Mouse (Mus musculus) neural tube, embryonic 12.5 days (tissue): ENCODE measurements around the gene Med22. TPM values are rescaled to one million over a fixed set of nuclear protein-coding genes. Genes with fewer than 3 reads are reported as not detected.

Experiments
- ATAC-seq: fragments of 200-750 bp; cut with Nextera tagmentation; 2 replicates; pipeline ENCODE4 v1.8.0; 2017; ENCODE audit warnings: low read depth, mild to moderate bottlenecking, moderate TSS enrichment, moderate library complexity; ENCODE audit not compliant: low FRiP score
- H3K27ac ChIP-seq: fragments of 300-500 bp; sonication (generic); 2 replicates; pipeline ENCODE4 v1.5.1; 2016
- H3K27me3 ChIP-seq: fragments of 300-500 bp; sonication (generic); replicated peaks from 2 replicates; pipeline ENCODE4 v1.6.1; 2016; ENCODE audit warnings: mild to moderate bottlenecking
- H3K36me3 ChIP-seq: fragments of 300-500 bp; sonication (generic); 2 replicates; pipeline ENCODE4 v1.6.1; 2016; ENCODE audit warnings: mild to moderate bottlenecking
- H3K4me1 ChIP-seq: fragments of 300-500 bp; sonication (generic); 2 replicates; pipeline ENCODE4 v1.6.1; 2016
- H3K4me2 ChIP-seq: fragments of 300-500 bp; sonication (generic); replicated peaks from 2 replicates; pipeline ENCODE4 v1.6.1; 2016; ENCODE audit warnings: mild to moderate bottlenecking
- H3K4me3 ChIP-seq: fragments of 300-500 bp; sonication (generic); 2 replicates; pipeline ENCODE4 v1.5.1; 2016
- H3K9ac ChIP-seq: fragments of 300-500 bp; sonication (generic); 2 replicates; pipeline ENCODE4 v1.6.1; 2016; ENCODE audit warnings: mild to moderate bottlenecking
- H3K9me3 ChIP-seq: fragments of 300-500 bp; sonication (generic); 2 replicates; pipeline ENCODE4 v1.6.1; 2016; ENCODE audit warnings: mild to moderate bottlenecking
- WGBS: fragments of 180-500 bp; shearing (Covaris S2); methylation state at CpG from one replicate; pipeline ENCODE4 v1.1.7; 2016; 5-methylcytosine and 5-hydroxymethylcytosine counted together
- polyA plus RNA-seq: library from polyadenylated mRNA; unstranded; fragments of >200 nt; fragmentation: Nextera tagmentation; extraction: Ambion mirVana; gene quantifications from 2 replicates; pipeline ENCODE4 v1.2.1, GENCODE M21; 2016

The Med22 gene
- 112 and 115 TPM in 2 replicates for polyA plus RNA-seq

- Histone ChIP-seq H3K9me3 (no peaks in the 10 kb centered on the region), H3K9ac (peak within 1 kb of the TSS; percentile 96), H3K4me3 (peak within 1 kb of the TSS; percentile 76), H3K4me2 (peak within 1 kb of the TSS; percentile 93), H3K36me3 (peaks cover 59% of the 10 kb centered on the region), H3K27me3 (no peaks in the 10 kb centered on the region), H3K27ac (peak within 1 kb of the TSS; percentile 90), H3K4me1 (peaks cover 46% of the 10 kb centered on the region)
- WGBS, result 0% methylated on average over 74 of the region's 74 CpGs
- ATAC-seq, result peak; percentile 89
These were observed at the start of gene Med22, which contains the start of gene Rpl7a for GRCm38 (mm10) chr2:26910124-26910993. Gene Med22, minus strand, starts transcription at chr2:26910677. Gene Rpl7a, plus strand, starts transcription at chr2:26910764.

- peaks cover 87% of the 10 kb centered on the region for H3K36me3 ChIP-seq
- H3K9me3 ChIP-seq, result no peaks in the 10 kb centered on the region
These were observed 47.0 kb upstream of the Med22 start for GRCm38 (mm10) chr2:26957488-26957859.

GRCm38 (mm10) chr2:26956811-26957487 is 46.5 kb upstream of the Med22 start:
- no peak overlapping the region for H3K4me3 ChIP-seq
- ATAC-seq, result no peak
- no peak overlapping the region for H3K4me2 ChIP-seq
- peaks cover 6% of the 10 kb centered on the region; the same call in 1 of the 2 replicates for H3K4me1 ChIP-seq
- no peaks in the 10 kb centered on the region for H3K27me3 ChIP-seq
- H3K9ac ChIP-seq, result no peak overlapping the region
- no peaks in the 10 kb centered on the region for H3K9me3 ChIP-seq
- no peak overlapping the region for H3K27ac ChIP-seq
- WGBS, result 95% methylated on average over 12 of the region's 12 CpGs
- H3K36me3 ChIP-seq, result peaks cover 89% of the 10 kb centered on the region

More at GRCm38 (mm10) chr2:26957488-26957859, 47.0 kb upstream of the Med22 start:
- Histone ChIP-seq H3K9ac (no peak overlapping the region), H3K27me3 (no peaks in the 10 kb centered on the region), H3K4me2 (no peak overlapping the region), H3K27ac (no peak overlapping the region), H3K4me3 (no peak overlapping the region), H3K4me1 (peaks cover 10% of the 10 kb centered on the region; the same call in 1 of the 2 replicates)
- WGBS, result 96% methylated on average over 2 of the region's 2 CpGs
- no peak for ATAC-seq

GRCm38 (mm10) chr2:26954735-26955395 is 44.4 kb upstream of the Med22 start:
- Histone ChIP-seq H3K4me2 (no peak overlapping the region), H3K36me3 (peaks cover 86% of the 10 kb centered on the region)

GRCm38 (mm10) chr2:26952866-26953265 is 42.4 kb upstream of the Med22 start:
- Histone ChIP-seq H3K9ac (no peak overlapping the region), H3K4me3 (no peak overlapping the region), H3K4me1 (no peaks in the 10 kb centered on the region), H3K27me3 (no peaks in the 10 kb centered on the region), H3K36me3 (peaks cover 73% of the 10 kb centered on the region), H3K9me3 (no peaks in the 10 kb centered on the region), H3K27ac (no peak overlapping the region), H3K4me2 (no peak overlapping the region)
- no peak for ATAC-seq
- 91% methylated on average over 8 of the region's 8 CpGs for WGBS

More at GRCm38 (mm10) chr2:26954735-26955395, 44.4 kb upstream of the Med22 start:
- H3K27me3 ChIP-seq, result no peaks in the 10 kb centered on the region
- no peaks in the 10 kb centered on the region for H3K9me3 ChIP-seq
- H3K4me1 ChIP-seq, result no peaks in the 10 kb centered on the region
- H3K4me3 ChIP-seq, result no peak overlapping the region
- ATAC-seq, result no peak
- no peak overlapping the region for H3K27ac ChIP-seq
- 93% methylated on average over 2 of the region's 2 CpGs for WGBS
- no peak overlapping the region for H3K9ac ChIP-seq

GRCm38 (mm10) chr2:26952193-26952592 is 41.7 kb upstream of the Med22 start:
- Histone ChIP-seq H3K4me2 (no peak overlapping the region), H3K4me3 (no peak overlapping the region), H3K4me1 (no peaks in the 10 kb centered on the region), H3K27ac (no peak overlapping the region), H3K27me3 (no peaks in the 10 kb centered on the region), H3K36me3 (peaks cover 68% of the 10 kb centered on the region), H3K9ac (no peak overlapping the region), H3K9me3 (no peaks in the 10 kb centered on the region)
- WGBS, result 95% methylated on average over 4 of the region's 4 CpGs
- no peak for ATAC-seq

- Histone ChIP-seq H3K27me3 (no peaks in the 10 kb centered on the region), H3K36me3 (peaks cover 64% of the 10 kb centered on the region), H3K4me2 (no peak overlapping the region), H3K9me3 (no peaks in the 10 kb centered on the region), H3K4me3 (no peak overlapping the region), H3K27ac (no peak overlapping the region), H3K4me1 (no peaks in the 10 kb centered on the region), H3K9ac (no peak overlapping the region)
- ATAC-seq, result no peak
- WGBS, result 92% methylated on average over 8 of the region's 8 CpGs
These were observed 40.9 kb upstream of the Med22 start for GRCm38 (mm10) chr2:26951346-26951905.

GRCm38 (mm10) chr2:26950411-26950810 is 39.9 kb upstream of the Med22 start:
- H3K27ac ChIP-seq, result no peak overlapping the region
- H3K4me3 ChIP-seq, result no peak overlapping the region
- H3K4me2 ChIP-seq, result no peak overlapping the region
- peaks cover 55% of the 10 kb centered on the region for H3K36me3 ChIP-seq
- no peak overlapping the region for H3K9ac ChIP-seq
- H3K27me3 ChIP-seq, result no peaks in the 10 kb centered on the region
- H3K9me3 ChIP-seq, result no peaks in the 10 kb centered on the region
- ATAC-seq, result no peak
- H3K4me1 ChIP-seq, result no peaks in the 10 kb centered on the region
- WGBS, result 88% methylated on average over 2 of the region's 2 CpGs

GRCm38 (mm10) chr2:26943253-26943652 is 32.8 kb upstream of the Med22 start:
- Histone ChIP-seq H3K36me3 (peaks cover 7% of the 10 kb centered on the region; the same call in 1 of the 2 replicates), H3K4me2 (no peak overlapping the region), H3K9me3 (no peaks in the 10 kb centered on the region), H3K9ac (no peak overlapping the region), H3K27ac (no peak overlapping the region), H3K4me1 (no peaks in the 10 kb centered on the region), H3K27me3 (no peaks in the 10 kb centered on the region), H3K4me3 (no peak overlapping the region)
- whole genome bisulfite sequencing, result 89% methylated on average over 3 of the region's 3 CpGs
- ATAC-seq, result no peak

GRCm38 (mm10) chr2:26941539-26941938 is 31.1 kb upstream of the Med22 start:
- WGBS, result 49% methylated on average over 5 of the region's 5 CpGs
- H3K36me3 ChIP-seq, result peaks cover 2% of the 10 kb centered on the region; the same call in 1 of the 2 replicates
- no peak for ATAC-seq
- H3K27ac ChIP-seq, result no peak overlapping the region
- no peaks in the 10 kb centered on the region for H3K27me3 ChIP-seq
- H3K9ac ChIP-seq, result no peak overlapping the region
- H3K4me3 ChIP-seq, result no peak overlapping the region
- H3K4me1 ChIP-seq, result no peaks in the 10 kb centered on the region
- no peaks in the 10 kb centered on the region for H3K9me3 ChIP-seq
- no peak overlapping the region for H3K4me2 ChIP-seq

- WGBS, result 75% methylated on average over 1 of the region's 1 CpGs
These were observed 25.9 kb upstream of the Med22 start for GRCm38 (mm10) chr2:26936425-26936824.

More at GRCm38 (mm10) chr2:26936425-26936824, 25.9 kb upstream of the Med22 start:
- Histone ChIP-seq H3K9ac (no peak overlapping the region), H3K4me2 (no peak overlapping the region), H3K9me3 (no peaks in the 10 kb centered on the region), H3K4me1 (peaks cover 12% of the 10 kb centered on the region), H3K4me3 (no peak overlapping the region), H3K27ac (no peak overlapping the region), H3K36me3 (no peaks in the 10 kb centered on the region), H3K27me3 (no peaks in the 10 kb centered on the region)
- ATAC-seq, result no peak
